Mouse (Mus musculus): Measurements from ENCODE around the gene Rbm28. TPM values are rescaled to one million over a fixed set of nuclear protein-coding genes. Genes with fewer than 3 reads are reported as not detected.

Rbm28 gene
- polyA plus RNA-seq, 1 experiment from 2014 or later, result 22.8 TPM

GRCm38 (mm10) chr6:29092234-29092633, 72.6 kb downstream of the Rbm28 start:
- WGBS (ENCODE audit: missing documents), result 90% methylated on average over 7 of the region's 7 CpGs
- Histone ChIP-seq H3K27ac (no peak overlapping the region), H3K79me2 (ENCODE audit: inconsistent target) (no peaks in the 10 kb centered on the region), H3K36me3 (ENCODE audit: inconsistent target) (no peaks in the 10 kb centered on the region), H3K4me3 (ENCODE audit: inconsistent target) (no peak overlapping the region)

GRCm38 (mm10) chr6:29087921-29088709, 76.7 kb downstream of the Rbm28 start:
- Histone ChIP-seq H3K79me2 (ENCODE audit: inconsistent target) (no peaks in the 10 kb centered on the region), H3K27ac (no peak overlapping the region), H3K4me3 (ENCODE audit: inconsistent target) (no peak overlapping the region), H3K36me3 (ENCODE audit: inconsistent target) (no peaks in the 10 kb centered on the region)
- WGBS (ENCODE audit: missing documents), result 57% methylated on average over 7 of the region's 7 CpGs

- Histone ChIP-seq H3K4me3 (ENCODE audit: inconsistent target) (no peak overlapping the region), H3K79me2 (ENCODE audit: inconsistent target) (no peaks in the 10 kb centered on the region), H3K36me3 (ENCODE audit: inconsistent target) (no peaks in the 10 kb centered on the region), H3K27ac (no peak overlapping the region)
- 88% methylated on average over 7 of the region's 7 CpGs for WGBS (ENCODE audit: missing documents)
These were observed 80.4 kb downstream of the Rbm28 start for GRCm38 (mm10) chr6:29084401-29084800.

GRCm38 (mm10) chr6:29082776-29083354, 81.9 kb downstream of the Rbm28 start:
- no peaks in the 10 kb centered on the region for H3K36me3 ChIP-seq (ENCODE audit: inconsistent target)
- H3K27ac ChIP-seq, result no peak overlapping the region
- H3K79me2 ChIP-seq (ENCODE audit: inconsistent target), result no peaks in the 10 kb centered on the region
- no peak overlapping the region for H3K4me3 ChIP-seq (ENCODE audit: inconsistent target)
- WGBS (ENCODE audit: missing documents), result 57% methylated on average over 9 of the region's 9 CpGs

GRCm38 (mm10) chr6:29081826-29082363, 82.9 kb downstream of the Rbm28 start:
- WGBS (ENCODE audit: missing documents), result 83% methylated on average over 10 of the region's 10 CpGs
- Histone ChIP-seq H3K27ac (no peak overlapping the region), H3K79me2 (ENCODE audit: inconsistent target) (no peaks in the 10 kb centered on the region), H3K36me3 (ENCODE audit: inconsistent target) (no peaks in the 10 kb centered on the region), H3K4me3 (ENCODE audit: inconsistent target) (no peak overlapping the region)

- WGBS (ENCODE audit: missing documents), result 90% methylated on average over 4 of the region's 4 CpGs
- H3K79me2 ChIP-seq (ENCODE audit: inconsistent target), result no peaks in the 10 kb centered on the region
- H3K4me3 ChIP-seq (ENCODE audit: inconsistent target), result no peak overlapping the region
- no peak overlapping the region for H3K27ac ChIP-seq
- no peaks in the 10 kb centered on the region for H3K36me3 ChIP-seq (ENCODE audit: inconsistent target)
These were observed 85.5 kb downstream of the Rbm28 start for GRCm38 (mm10) chr6:29079291-29079690.

GRCm38 (mm10) chr6:29074133-29074469, 90.7 kb downstream of the Rbm28 start:
- Histone ChIP-seq H3K4me3 (ENCODE audit: inconsistent target) (no peak overlapping the region), H3K36me3 (ENCODE audit: inconsistent target) (no peaks in the 10 kb centered on the region), H3K27ac (no peak overlapping the region), H3K79me2 (ENCODE audit: inconsistent target) (no peaks in the 10 kb centered on the region)

Other genes with a start within 250 kb of the Rbm28 start
- not detected in 3 replicates for gene Lep, start 104.8 kb downstream of the Rbm28 start, polyA plus RNA-seq (2018)
- gene Prrt4, start 14.6 kb upstream of the Rbm28 start, polyA plus RNA-seq (2018), result not detected in 3 replicates
- gene Impdh1, start 51.4 kb upstream of the Rbm28 start, polyA plus RNA-seq (2018), result 7.3 to 22.6 TPM (median 9.2 TPM) in 3 replicates
- 5.8 to 22.2 TPM (median 7.5 TPM) in 3 replicates for gene Hilpda, start 107.5 kb upstream of the Rbm28 start, polyA plus RNA-seq (2018)
- gene Fam71f2, start 114.6 kb upstream of the Rbm28 start, polyA plus RNA-seq (2018), result not detected in 3 replicates
- gene Fam71f1, start 154.1 kb upstream of the Rbm28 start, polyA plus RNA-seq (2018), result not detected in 3 replicates
- 51.7 to 126 TPM (median 107 TPM) in 3 replicates for gene Calu, start 183.1 kb upstream of the Rbm28 start, polyA plus RNA-seq (2018)
- not detected in 3 replicates for gene Opn1sw, start 223.5 kb upstream of the Rbm28 start, polyA plus RNA-seq (2018)
- not detected in 3 replicates for gene Ccdc136, start 231.3 kb upstream of the Rbm28 start, polyA plus RNA-seq (2018)

Measured in macrophage (primary cell).